Mouse (Mus musculus): Measurements from ENCODE around the gene Ppm1e.

DNA sequence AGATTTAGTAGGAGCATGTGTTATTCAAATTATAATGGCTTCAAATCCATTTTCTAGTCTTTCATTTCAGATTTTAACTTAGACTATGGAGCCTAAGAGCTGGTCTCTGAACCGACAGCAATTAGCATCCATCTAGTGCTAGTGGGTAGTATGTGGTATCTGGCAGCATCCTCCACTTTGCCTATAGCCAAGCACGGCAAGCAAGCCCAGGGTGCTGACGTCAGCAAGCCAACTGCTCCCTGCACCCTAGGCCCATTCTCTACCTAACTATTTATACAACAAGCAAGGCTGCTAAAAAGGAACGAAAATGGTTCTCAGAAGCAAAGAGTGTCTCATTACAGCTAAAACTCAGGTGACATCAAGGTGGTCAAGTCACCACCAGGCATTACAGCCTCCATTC lies 80.0 kb downstream of the Ppm1e start:
- TF ChIP-seq CTCF (IDR thresholded peaks at IDR 0.05; ENCODE audit: low read depth) (no peak), EP300 (IDR thresholded peaks at IDR 0.05; ENCODE audit: low read depth) (no peak)

All from heart, postnatal 0 days (tissue).